Mouse (Mus musculus) heart, postnatal 10 days (tissue): Measurements from ENCODE around the gene Ciz1. TPM values are rescaled to one million over a fixed set of nuclear protein-coding genes. Genes with fewer than 3 reads are reported as not detected.

Experiments used
- DNase-seq, 2 experiments: peaks; one replicate each; pipeline ENCODE4 v3.0.0; 2021
- intact Hi-C: fragments of 180-260 bp; cut with DNase I; formaldehyde crosslinking; loops from one replicate; pipeline ENCODE4 v1.15.1; 2025
- total RNA-seq, 2 experiments: library from RNA; stranded (reverse); gene quantifications; 2 replicates each; pipeline ENCODE4 v1.2.3; 2021

The Ciz1 gene
- total RNA-seq, 2 experiments from 2014 or later = 37.4 to 39.3 TPM

DNA sequence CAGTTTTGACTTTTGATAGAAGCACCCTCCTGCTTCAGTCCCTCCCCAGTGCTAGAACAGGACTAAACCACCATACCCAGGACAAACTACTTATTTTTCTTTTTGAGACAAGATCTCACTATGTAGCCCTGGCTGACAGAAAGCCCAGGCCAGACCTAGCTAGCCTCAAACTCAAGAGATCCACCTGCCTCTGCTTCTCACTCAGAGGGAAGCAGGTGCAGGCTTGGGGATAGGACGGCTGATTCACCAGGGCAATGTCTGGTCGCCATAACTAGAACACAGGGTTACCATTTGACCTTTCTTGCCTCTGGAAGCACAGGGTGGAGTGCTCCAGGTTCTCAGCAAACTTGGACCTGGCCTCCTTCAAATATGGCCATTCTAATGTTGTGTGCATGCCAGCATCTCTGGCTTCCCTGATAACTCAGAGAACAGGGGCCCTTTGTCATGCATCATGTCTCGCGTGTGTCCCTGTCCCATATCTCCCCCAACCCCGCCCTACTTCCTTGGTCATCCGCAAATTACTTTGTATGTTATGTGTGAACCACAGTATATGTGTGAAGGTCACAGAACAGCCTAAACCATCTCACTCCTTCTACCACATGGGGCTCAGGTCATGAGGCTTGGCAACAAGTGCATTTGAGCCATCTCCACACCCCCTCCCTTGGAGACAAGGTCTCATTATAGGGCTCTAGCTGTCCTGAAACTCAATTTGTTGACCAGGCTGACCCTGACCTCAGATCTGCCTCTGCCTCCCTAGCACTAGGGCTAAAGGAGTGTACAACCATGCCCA lies 60.8 kb downstream of the Ciz1 start:
- DNase-seq = no peak
- intact Hi-C loops = no loop called here

DNA sequence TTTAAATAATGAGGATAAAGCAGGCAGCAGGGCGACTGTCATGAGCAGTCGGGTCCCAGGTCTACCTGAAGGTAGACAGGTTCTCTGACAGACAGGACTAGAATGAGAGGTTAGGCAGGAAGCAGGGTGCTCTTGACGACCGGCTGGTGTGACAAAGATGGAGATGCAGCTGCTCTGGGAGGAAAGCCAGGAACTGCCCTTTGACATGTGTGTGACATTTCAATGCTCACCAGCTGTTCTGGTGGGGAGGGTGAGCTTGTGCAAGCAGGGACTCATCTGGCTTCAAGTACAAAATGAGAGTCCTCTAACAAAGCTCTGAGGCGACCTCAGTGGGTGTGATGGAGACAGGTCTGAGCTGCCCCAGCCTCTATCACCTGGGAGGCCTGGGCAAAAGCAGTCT lies 61.8 kb downstream of the Ciz1 start:
- DNase-seq = peak in 1 of 2 experiments; percentile 50
- intact Hi-C loops = no loop called here

DNA sequence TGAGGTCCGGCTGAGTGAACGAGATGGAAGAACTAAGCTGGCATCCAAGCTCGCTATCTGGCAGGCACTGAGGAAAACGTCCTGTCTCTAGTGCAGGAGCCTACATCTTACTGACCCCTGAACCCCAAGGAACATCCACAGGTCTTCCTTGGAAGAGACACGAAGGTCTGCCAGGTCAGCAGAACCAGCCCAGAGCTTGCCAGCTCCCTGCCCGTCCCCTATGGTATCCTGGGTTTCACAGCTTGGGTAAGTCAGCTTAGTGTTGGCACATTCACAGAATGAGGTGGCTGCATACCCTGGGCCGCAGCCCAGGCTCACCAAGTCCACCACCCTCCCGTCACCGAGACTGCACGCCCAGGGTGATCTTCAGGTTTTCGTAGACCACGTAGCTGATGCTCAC lies 63.7 kb downstream of the Ciz1 start:
- intact Hi-C loops = loop anchor here (5.0 kb wide), 1 partner anchor 42 kb away; no protein-coding TSS in a partner anchor
- no peak for DNase-seq

- DNase-seq = no peak
- intact Hi-C loops = loop anchor here (5.0 kb wide), 1 partner anchor 41 kb away; no protein-coding TSS in a partner anchor
Observed at GRCm38 (mm10) chr2:32416556-32416955, 64.4 kb downstream of the Ciz1 start.

DNA sequence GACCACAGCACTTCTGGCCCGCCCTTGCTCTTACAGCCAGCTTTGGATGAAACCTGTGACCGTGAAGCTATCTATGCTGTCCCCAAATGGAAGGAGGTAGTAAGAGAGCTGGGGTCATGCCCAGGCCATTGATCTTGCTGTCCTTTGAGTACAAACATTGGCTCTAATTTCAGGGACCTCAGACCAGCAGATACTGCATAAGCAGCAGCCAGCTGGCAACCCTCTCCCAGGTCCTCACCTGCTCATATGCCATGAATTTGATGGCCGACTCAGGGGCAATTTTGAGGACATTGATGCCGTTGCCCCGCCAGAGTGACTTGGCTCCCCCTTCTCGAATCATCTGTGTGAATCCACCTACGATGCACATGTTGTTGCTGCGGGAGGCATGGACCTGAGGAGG lies 65.4 kb downstream of the Ciz1 start:
- DNase-seq = no peak
- intact Hi-C loops = loop anchor here (5.0 kb wide), 1 partner anchor 40 kb away; no protein-coding TSS in a partner anchor

DNA sequence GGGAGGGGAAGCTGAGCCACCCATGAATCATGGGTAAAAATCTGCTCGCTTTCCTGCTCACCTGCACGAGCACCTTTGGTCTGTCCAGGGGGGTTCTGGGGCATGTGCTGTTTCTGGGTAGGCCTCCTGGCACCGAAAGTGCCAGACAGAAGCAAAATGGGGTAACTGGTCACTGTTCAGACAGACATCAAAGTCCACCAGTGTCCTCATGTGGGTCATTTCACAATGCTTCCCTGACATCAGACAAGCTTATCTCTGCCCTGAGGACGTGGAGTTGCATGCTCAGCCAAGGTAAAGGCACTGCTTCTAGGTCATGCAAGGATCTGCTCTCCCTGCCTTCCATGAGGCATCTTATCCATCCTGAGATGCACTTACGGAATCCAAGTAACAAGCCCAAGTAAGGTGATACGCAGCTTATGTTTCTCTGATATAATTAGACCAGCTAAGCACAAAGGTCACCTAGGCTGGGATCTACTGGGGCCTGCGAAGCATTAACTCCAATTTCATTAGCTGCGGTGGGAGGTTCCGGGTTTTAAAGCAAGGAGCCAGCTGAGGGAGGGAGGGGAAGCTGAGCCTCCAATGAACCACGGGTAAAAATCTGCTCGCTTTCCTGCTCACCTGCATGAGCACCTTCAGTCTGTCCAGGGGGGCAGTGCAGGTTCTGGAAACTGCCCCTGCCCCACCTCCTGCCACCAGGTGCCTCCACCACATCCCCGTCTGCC lies 66.5 kb downstream of the Ciz1 start:
- no peak for DNase-seq
- intact Hi-C loops = loop anchor here (5.0 kb wide), 1 partner anchor 39 kb away; no protein-coding TSS in a partner anchor

GRCm38 (mm10) chr2:32419359-32419758 lies 67.2 kb downstream of the Ciz1 start:
- intact Hi-C loops = loop anchor here (5.0 kb wide), 1 partner anchor 38 kb away; no protein-coding TSS in a partner anchor
- DNase-seq = peak; percentile 72 to 82

GRCm38 (mm10) chr2:32420066-32420608 lies 68.0 kb downstream of the Ciz1 start:
- intact Hi-C loops = no loop called here
- DNase-seq = no peak

DNA sequence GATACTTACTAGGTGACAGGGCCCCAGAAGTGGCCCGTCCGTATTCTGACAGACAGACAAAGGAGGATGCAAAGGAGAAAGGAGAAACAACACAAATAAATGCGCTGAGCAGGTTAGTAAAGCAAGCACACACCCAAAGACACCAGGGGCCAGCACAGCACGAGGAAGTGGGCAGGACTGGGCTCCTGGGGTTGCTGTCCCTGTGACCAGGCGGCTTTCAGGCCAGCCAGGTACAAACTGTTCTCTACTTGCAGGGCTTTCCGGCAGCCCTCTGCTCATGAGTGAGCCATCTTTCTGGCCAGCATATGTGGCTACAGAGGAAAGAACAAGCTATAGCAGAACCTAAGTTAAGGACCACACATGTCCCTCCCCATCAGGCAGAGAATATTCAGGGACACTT lies 68.5 kb downstream of the Ciz1 start:
- intact Hi-C loops = no loop called here

DNA sequence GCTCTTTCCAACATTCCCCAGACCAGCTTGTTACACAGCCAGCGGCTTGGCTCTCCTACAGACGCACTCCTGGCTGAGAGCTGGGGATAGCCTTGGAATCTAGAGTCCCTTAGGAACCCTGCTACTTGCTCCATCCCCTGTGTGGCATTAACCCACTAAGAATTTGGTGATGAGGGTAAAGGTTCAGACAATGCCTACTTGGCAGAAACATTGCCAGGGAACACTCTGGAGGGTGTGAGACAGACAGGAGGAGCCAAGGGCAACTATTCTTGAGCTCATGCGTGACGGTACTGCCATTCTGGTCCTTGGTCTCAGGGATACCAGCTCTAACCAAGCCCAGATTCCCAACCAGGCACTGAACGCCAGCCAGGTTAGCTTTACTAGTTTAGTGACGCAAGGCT lies 69.7 kb downstream of the Ciz1 start:
- no peak for DNase-seq
- intact Hi-C loops = no loop called here

More for the DNA sequence above, 68.5 kb downstream of the Ciz1 start:
- DNase-seq = no peak

DNA sequence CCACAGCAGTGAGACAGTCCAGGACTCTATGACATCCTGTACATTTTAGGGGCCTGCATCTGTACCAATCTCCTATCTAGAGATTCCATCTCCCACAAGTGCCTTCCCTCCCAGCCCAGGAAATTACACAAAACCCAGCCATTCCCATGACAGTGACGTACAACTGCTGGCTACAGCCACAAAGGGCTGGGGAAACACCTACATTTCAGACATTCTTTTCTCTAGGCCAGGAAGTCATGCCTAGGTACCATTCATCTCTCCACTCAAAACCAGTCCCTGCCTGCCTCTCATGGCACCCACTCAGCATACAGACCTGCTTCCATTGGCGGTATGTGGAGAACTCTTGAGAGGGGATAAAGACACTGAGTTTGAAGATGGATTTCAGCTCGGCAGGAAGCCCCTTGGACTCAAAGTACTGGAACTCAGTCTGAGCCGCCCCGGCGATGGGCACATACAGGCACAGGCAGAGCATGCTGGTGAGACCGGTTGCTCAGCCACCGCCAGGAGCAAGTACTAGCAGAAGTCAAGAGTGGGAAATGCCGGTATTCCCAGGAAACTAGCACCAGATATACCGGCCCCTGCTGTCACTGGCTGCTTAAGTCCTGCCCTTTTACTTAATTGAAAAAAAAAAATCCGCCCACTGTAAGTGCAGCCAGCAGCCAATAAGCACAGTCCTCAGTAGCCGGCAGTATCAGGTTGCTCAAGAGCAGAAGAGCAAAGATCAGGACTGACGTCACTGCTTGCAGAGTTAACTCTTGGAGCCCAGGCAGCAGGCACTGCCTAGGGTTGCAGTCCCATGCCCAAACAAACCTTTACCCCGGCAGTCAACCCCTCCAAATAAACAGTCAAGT lies 71.6 kb downstream of the Ciz1 start:
- DNase-seq = peak; percentile 82 to 88
- intact Hi-C loops = no loop called here

GRCm38 (mm10) chr2:32424796-32425195 lies 72.7 kb downstream of the Ciz1 start:
- intact Hi-C loops = no loop called here
- no peak for DNase-seq

- intact Hi-C loops = no loop called here
- DNase-seq = no peak
Observed at GRCm38 (mm10) chr2:32425568-32425967, 73.4 kb downstream of the Ciz1 start.

- intact Hi-C loops = no loop called here
- DNase-seq = no peak
Observed at GRCm38 (mm10) chr2:32426141-32426540, 74.0 kb downstream of the Ciz1 start.

- DNase-seq = no peak
- intact Hi-C loops = loop anchor here (2.0 kb wide), 1 partner anchor 23 kb away; the partner anchor contains the start of genes Naif1 and Slc25a25
Observed at GRCm38 (mm10) chr2:32427720-32428119, 75.6 kb downstream of the Ciz1 start.

- intact Hi-C loops = loop anchor here (2.0 kb wide), 1 partner anchor 23 kb away; the partner anchor contains the start of genes Naif1 and Slc25a25
- peak in 1 of 2 experiments; percentile 32 for DNase-seq
Observed at GRCm38 (mm10) chr2:32428262-32428722, 76.2 kb downstream of the Ciz1 start.

DNA sequence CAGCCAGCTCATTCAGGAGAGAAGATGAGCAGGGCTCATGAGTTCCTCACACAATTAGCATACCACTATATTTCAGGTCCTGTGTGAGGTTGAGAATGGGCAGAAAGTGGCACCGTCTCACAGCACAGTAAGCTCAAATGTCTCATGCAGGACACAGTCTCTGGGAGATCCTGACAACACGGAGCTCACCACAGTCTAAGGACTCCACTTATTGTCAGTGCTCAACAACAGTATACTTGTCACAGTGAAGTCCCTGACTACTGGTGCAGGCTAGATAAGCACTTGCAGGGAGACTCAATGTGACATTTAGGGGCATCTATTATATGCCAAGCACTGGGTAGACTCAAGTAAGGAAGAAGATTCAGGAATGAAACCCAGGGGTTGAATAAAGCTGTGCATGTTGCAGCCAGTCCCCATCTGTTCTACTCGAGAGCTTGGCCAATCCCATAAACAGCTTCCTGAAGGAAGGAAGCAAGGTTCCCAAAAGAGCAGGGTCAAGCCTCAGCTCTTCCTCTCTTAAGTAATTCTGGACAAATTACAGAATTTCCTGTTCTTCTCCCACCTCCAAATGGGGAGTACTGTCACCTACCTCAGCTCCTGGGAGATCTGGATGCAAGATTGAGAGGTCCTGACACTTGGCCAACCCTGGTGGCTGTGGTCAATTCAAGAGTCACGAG lies 77.2 kb downstream of the Ciz1 start:
- intact Hi-C loops = loop anchor here (2.0 kb wide), 1 partner anchor 21 kb away; the partner anchor contains the start of genes Naif1 and Slc25a25
- no peak for DNase-seq
